Comparison of ENCODE assay signal across 30 mouse cellular contexts in the genomic region with DNA sequence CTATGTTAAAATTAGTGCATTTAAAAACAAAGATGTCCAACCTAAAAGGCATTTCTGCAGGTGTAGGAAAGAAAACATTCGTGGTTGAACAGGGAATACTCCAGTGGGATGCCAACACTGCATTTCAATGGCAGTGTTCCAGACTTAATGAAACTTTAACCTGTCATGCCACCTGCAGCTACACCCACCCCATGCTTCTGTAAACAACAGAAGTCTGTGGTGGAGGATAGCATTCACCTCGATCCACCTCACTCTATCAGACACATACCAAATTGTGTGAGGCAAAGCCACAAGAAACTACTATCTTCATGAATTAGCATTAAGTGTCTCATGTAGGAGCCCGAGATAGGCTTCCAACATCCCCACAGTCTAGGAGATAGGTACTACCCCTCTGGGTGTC. TPM values are rescaled to one million over a fixed set of nuclear protein-coding genes. Genes with fewer than 3 reads are reported as not detected.
DNase-seq lines count a peak whose midpoint lies in the region; TF ChIP-seq lines count a peak whose summit lies in the region.
"Had no signal": no experiment of that assay in that cellular context is flagged by ENCODE, and none has a peak within 500 bp of the region (broad histone marks: within the 10 kb centered on the region; RNA-seq: fewer than 3 reads in every experiment).

No protein-coding gene starts in this region.

- peaks cover 18% of the 10 kb centered on the region; the same call in 1 of the 2 replicates for H3K4me1 ChIP-seq in kidney, adult 2 months (ENCODE audit: control insufficient read depth, insufficient read depth, low read length)
- H3K4me1 ChIP-seq in MEL (ENCODE audit: control insufficient read depth in 1 of 2, insufficient read depth in 2 of 2, low read length in 2 of 2): peaks cover 2 to 7% of the 10 kb centered on the region in 2 experiments; a peak in 3 of 4 replicates
- H3K4me1 ChIP-seq: embryonic facial prominence, embryonic 12.5 days; heart, embryonic 10.5 days; heart, embryonic 15.5 days; limb, embryonic 13.5 days; neural tube, embryonic 12.5 days had no signal

- TF ChIP-seq EP300 in MEL (IDR thresholded peaks at IDR 0.05; ENCODE audit: low read depth in 1 of 2, low read length in 2 of 2): peak in 1 of 2 experiments; percentile 71; a peak in 2 of 4 replicates

- no peaks in the 10 kb centered on the region; the same call in 1 of the 2 replicates for H3K79me2 ChIP-seq in MEL (ENCODE audit: control insufficient read depth, insufficient read depth, low read length, poor library complexity)

- H3K27ac ChIP-seq in kidney, adult 2 months (ENCODE audit: insufficient read depth, low read depth, low read length): peak overlapping the region; percentile 66; the same call in 1 of the 2 replicates
- peak overlapping the region; percentile 70; the same call in 1 of the 2 replicates for H3K27ac ChIP-seq in left cerebral cortex, adult 2 months
- no peak overlapping the region for H3K27ac ChIP-seq in MEL (ENCODE audit: control insufficient read depth, low read depth, low read length)
- H3K27ac ChIP-seq: embryonic facial prominence, embryonic 12.5 days; heart, embryonic 10.5 days; heart, embryonic 15.5 days; limb, embryonic 13.5 days; midbrain, embryonic 12.5 days; neural tube, embryonic 12.5 days had no signal

- TF ChIP-seq RAD21 in MEL (IDR thresholded peaks at IDR 0.05; ENCODE audit: low read depth, low read length): no peak

- no peak for TF ChIP-seq CTCF in kidney, adult 2 months (conservative IDR thresholded peaks at IDR 0.05; ENCODE audit: insufficient read depth, insufficient read length, low read depth, low read length)
- TF ChIP-seq CTCF in left cerebral cortex, adult 2 months (IDR thresholded peaks at IDR 0.05): no peak
- no peak for TF ChIP-seq CTCF in MEL (IDR thresholded peaks at IDR 0.05 in 2 of 3, conservative IDR thresholded peaks at IDR 0.05 in 1 of 3; ENCODE audit: control insufficient read depth in 1 of 3, insufficient read depth in 1 of 3, low read depth in 2 of 3, low read length in 3 of 3, poor library complexity in 1 of 3, severe bottlenecking in 1 of 3)

- no peak overlapping the region for H3K4me3 ChIP-seq in kidney, adult 2 months (ENCODE audit: insufficient read depth, low read depth, low read length)
- no peak overlapping the region for H3K4me3 ChIP-seq in left cerebral cortex, adult 2 months
- no peak overlapping the region for H3K4me3 ChIP-seq in MEL (ENCODE audit: control insufficient read depth in 1 of 2, insufficient read depth in 1 of 2, low read depth in 2 of 2, low read length in 2 of 2)
- H3K4me3 ChIP-seq: embryonic facial prominence, embryonic 12.5 days; heart, embryonic 10.5 days; heart, embryonic 15.5 days; limb, embryonic 13.5 days; midbrain, embryonic 12.5 days; myocyte; neural tube, embryonic 12.5 days had no signal

- TF ChIP-seq POLR2A in kidney, adult 2 months (IDR thresholded peaks at IDR 0.05; ENCODE audit: low read depth, low read length): no peak
- TF ChIP-seq POLR2A in MEL (IDR thresholded peaks at IDR 0.05; ENCODE audit: control insufficient read depth in 1 of 2, insufficient read depth in 1 of 2, low read depth in 1 of 2, low read length in 2 of 2, poor library complexity in 1 of 2): no peak

- WGBS in kidney, adult 2 months: 39% methylated on average over 3 of the region's 3 CpGs

- peaks cover 3% of the 10 kb centered on the region; the same call in 1 of the 2 replicates for H3K36me3 ChIP-seq in kidney, adult 2 months (ENCODE audit: control insufficient read depth, insufficient read depth, low read length)
- peaks cover 0 to 5% of the 10 kb centered on the region in 2 experiments; a peak in 1 of 4 replicates for H3K36me3 ChIP-seq in MEL (ENCODE audit: control insufficient read depth in 1 of 2, insufficient read depth in 2 of 2, low read length in 2 of 2)
- H3K36me3 ChIP-seq: embryonic facial prominence, embryonic 12.5 days; heart, embryonic 10.5 days; heart, embryonic 15.5 days; limb, embryonic 13.5 days; midbrain, embryonic 12.5 days; neural tube, embryonic 12.5 days had no signal

- H3K27me3 ChIP-seq in kidney, adult 2 months (replicated peaks; ENCODE audit: control insufficient read depth, insufficient read depth, low read length): no peaks in the 10 kb centered on the region
- no peaks in the 10 kb centered on the region for H3K27me3 ChIP-seq in MEL (ENCODE audit: control insufficient read depth in 1 of 2, insufficient read depth in 2 of 2, low read length in 2 of 2)
- H3K27me3 ChIP-seq: embryonic facial prominence, embryonic 12.5 days; heart, embryonic 15.5 days; limb, embryonic 13.5 days; midbrain, embryonic 12.5 days; neural tube, embryonic 12.5 days had no signal

- no peak overlapping the region for H3K9ac ChIP-seq in MEL (ENCODE audit: control insufficient read depth, low read depth, low read length, poor library complexity, severe bottlenecking)
- H3K9ac ChIP-seq: embryonic facial prominence, embryonic 12.5 days; heart, embryonic 15.5 days; limb, embryonic 13.5 days; lung, embryonic 14.5 days; midbrain, embryonic 12.5 days; neural tube, embryonic 12.5 days had no signal

- no peaks in the 10 kb centered on the region for H3K9me3 ChIP-seq in MEL (replicated peaks; ENCODE audit: insufficient read depth, low read length)
- H3K9me3 ChIP-seq: embryonic facial prominence, embryonic 12.5 days; heart, embryonic 10.5 days; heart, embryonic 15.5 days; limb, embryonic 13.5 days; midbrain, embryonic 12.5 days; neural tube, embryonic 12.5 days had no signal

- peak; percentile 86 for DNase-seq in kidney, adult 2 months
- DNase-seq in kidney, postnatal 4 days: no peak
- DNase-seq in left cerebral cortex, adult 2 months (ENCODE audit: extremely low spot score in 1 of 2, low spot score in 2 of 2): no peak
- no peak for DNase-seq in left cerebral cortex, adult 9 months (ENCODE audit: low spot score in 2 of 2)
- DNase-seq in MEL (ENCODE audit: low read depth, low spot score): peak; percentile 18
- DNase-seq in kidney, postnatal 36 days: peak; percentile 58 to 77
- DNase-seq in spleen, postnatal 10 days (ENCODE audit: low spot score in 2 of 2): no peak
- DNase-seq in lung, postnatal 10 days: no peak
- DNase-seq: adrenal gland, postnatal 14 days; cerebellum, adult 11 months; cerebellum, adult 9-10 months; cerebellum, postnatal 36 days; embryo, embryonic 11 days; gastrocnemius, postnatal 25 days; heart, adult 11 months; lung, embryonic 14.5 days; right cerebral cortex, adult 18-20 months; spleen, adult 18-20 months had no signal

- intact Hi-C loops in left cerebral cortex, adult 2 months (cut with DNase I): loop anchor here (10.0 kb wide), 2 partner anchors 324 to 394 kb away; partner anchors contain the start of genes Alms1 and Egr4

TF ChIP-seq in MEL, 35 proteins besides CTCF, POLR2A, EP300 and RAD21:
- 0 out of 2 replicates have a peak, but pooled peaks have one; percentile 43 for TF ChIP-seq TCF12 (IDR thresholded peaks at IDR 0.05; ENCODE audit: low read depth, low read length)
- TF ChIP-seq ETS1 (IDR thresholded peaks at IDR 0.05; ENCODE audit: low read depth, low read length): 0 out of 2 replicates have a peak, but pooled peaks have one; percentile 21
- no peak for TF ChIP-seq MEF2A (IDR thresholded peaks at IDR 0.05; ENCODE audit: extremely low read depth, insufficient replicate concordance, low read depth, low read length, poor library complexity, severe bottlenecking)

RNA-seq across cellular contexts. Expression of gene Tprkb, which starts 3.3 kb away (rescaled TPM):
- polyA plus RNA-seq in kidney, adult 2 months (2012; rRNA removed): 140 and 151 TPM in 2 replicates
- 10 to 100 TPM; 52.3 to 54.3 TPM for total RNA-seq in left cerebral cortex, adult 2 months (2021)
- 63.3 and 66.5 TPM in 2 replicates for total RNA-seq in MEL (2012; rRNA removed)
- polyA plus RNA-seq in MEL (2012; ENCODE audit: insufficient read depth in 1 of 2, insufficient read length in 2 of 2, low read depth in 1 of 2, low replicate concordance in 2 of 2, missing spikeins in 1 of 2): 10 to 100 TPM; 85.1 to 87.6 TPM

RNA-seq across cellular contexts. Expression of gene Nat8f4, which starts 3.7 kb away (rescaled TPM):
- 5.2 and 5.7 TPM in 2 replicates for polyA plus RNA-seq in kidney, adult 2 months (2012; rRNA removed)
- total RNA-seq in left cerebral cortex, adult 2 months (2021): 1 to 10 TPM; 5.3 to 7.4 TPM
- 2.3 and 3.0 TPM in 2 replicates for total RNA-seq in MEL (2012; rRNA removed)
- 1 to 10 TPM in 1 of 2 experiments, not detected in 1; 2.6 TPM for polyA plus RNA-seq in MEL (2012; ENCODE audit: insufficient read depth in 1 of 2, insufficient read length in 2 of 2, low read depth in 1 of 2, low replicate concordance in 2 of 2, missing spikeins in 1 of 2)

RNA-seq across cellular contexts. Expression of gene Nat8f1, which starts 7.1 kb away (rescaled TPM):
- 858 and 975 TPM in 2 replicates for polyA plus RNA-seq in kidney, adult 2 months (2012; rRNA removed)
- 10 to 100 TPM; 25.6 to 27.9 TPM for total RNA-seq in left cerebral cortex, adult 2 months (2021)
- total RNA-seq in MEL (2012; rRNA removed): 5.3 and 5.7 TPM in 2 replicates
- 1 to 10 TPM in 1 of 2 experiments, not detected in 1; 6.9 TPM for polyA plus RNA-seq in MEL (2012; ENCODE audit: insufficient read depth in 1 of 2, insufficient read length in 2 of 2, low read depth in 1 of 2, low replicate concordance in 2 of 2, missing spikeins in 1 of 2)

RNA-seq across cellular contexts. Expression of gene Nat8f2, which starts 39.4 kb away (rescaled TPM):
- polyA plus RNA-seq in kidney, adult 2 months (2012; rRNA removed): 4.8 and 5.7 TPM in 2 replicates
- 1 to 10 TPM; 2.1 to 2.7 TPM for total RNA-seq in left cerebral cortex, adult 2 months (2021)
- total RNA-seq in MEL (2012; rRNA removed): 0.03 and 0.12 TPM in 2 replicates
- polyA plus RNA-seq in MEL (2012; ENCODE audit: insufficient read depth in 1 of 2, insufficient read length in 2 of 2, low read depth in 1 of 2, low replicate concordance in 2 of 2, missing spikeins in 1 of 2): under 1 TPM in 1 of 2 experiments, not detected in 1; 0.06 TPM
- total RNA-seq: heart, postnatal 25 days; megakaryocyte, adult 5-6 weeks; midbrain, postnatal 0 days had no signal
- polyA plus RNA-seq: embryonic facial prominence, embryonic 12.5 days; forebrain, embryonic 14.5 days; heart, embryonic 10.5 days; heart, embryonic 15.5 days; hindbrain, embryonic 16.5 days; limb, embryonic 13.5 days; lung, embryonic 14.5 days; midbrain, embryonic 12.5 days; myocyte; neural tube, embryonic 12.5 days had no signal

RNA-seq across cellular contexts. Expression of gene Dusp11, which starts 53.1 kb away (rescaled TPM):
- polyA plus RNA-seq in kidney, adult 2 months (2012; rRNA removed): 35.0 and 36.6 TPM in 2 replicates
- 10 to 100 TPM; 78.1 to 88.9 TPM for total RNA-seq in left cerebral cortex, adult 2 months (2021)
- 33.2 and 34.8 TPM in 2 replicates for total RNA-seq in MEL (2012; rRNA removed)
- 10 to 100 TPM; 22.4 to 42.3 TPM for polyA plus RNA-seq in MEL (2012; ENCODE audit: insufficient read depth in 1 of 2, insufficient read length in 2 of 2, low read depth in 1 of 2, low replicate concordance in 2 of 2, missing spikeins in 1 of 2)

Comparison
In these comparisons a context has a peak if more than half of its experiments do, and no peak if none do; other contexts are left out.
1. DNase-seq: peak in kidney, adult 2 months (single experiment), MEL (single experiment) and kidney, postnatal 36 days (2 of 2); none in kidney, postnatal 4 days (0 of 2), left cerebral cortex, adult 2 months (0 of 2), left cerebral cortex, adult 9 months (0 of 2), spleen, postnatal 10 days (0 of 2) and lung, postnatal 10 days (single experiment).